Mouse (Mus musculus): ENCODE results near the gene Vat1.

GRCm38 (mm10) chr11:101442760-101443159 is 23.3 kb downstream of the Vat1 start:
- TF ChIP-seq CTCF (conservative IDR thresholded peaks at IDR 0.05 in 1 of 2, IDR thresholded peaks at IDR 0.05 in 1 of 2; ENCODE audit: low read depth in 2 of 2, low read length in 2 of 2) (no peak), MYC (IDR thresholded peaks at IDR 0.05; ENCODE audit: low read depth, low read length) (no peak), USF1 (IDR thresholded peaks at IDR 0.05; ENCODE audit: low read depth, low read length) (no peak), EP300 (IDR thresholded peaks at IDR 0.05; ENCODE audit: low read length) (no peak), POLR2A (IDR thresholded peaks at IDR 0.05; ENCODE audit: low read depth, low read length) (no peak), NRF1 (IDR thresholded peaks at IDR 0.05; ENCODE audit: low read depth, low read length) (no peak), TBP (conservative IDR thresholded peaks at IDR 0.05; ENCODE audit: low read depth, low read length) (no peak), ZC3H11A (IDR thresholded peaks at IDR 0.05; ENCODE audit: low read depth, low read length) (no peak)
